Mouse (Mus musculus): ENCODE measurements around the gene Csnk1g1.

Gene Csnk1g1

DNA sequence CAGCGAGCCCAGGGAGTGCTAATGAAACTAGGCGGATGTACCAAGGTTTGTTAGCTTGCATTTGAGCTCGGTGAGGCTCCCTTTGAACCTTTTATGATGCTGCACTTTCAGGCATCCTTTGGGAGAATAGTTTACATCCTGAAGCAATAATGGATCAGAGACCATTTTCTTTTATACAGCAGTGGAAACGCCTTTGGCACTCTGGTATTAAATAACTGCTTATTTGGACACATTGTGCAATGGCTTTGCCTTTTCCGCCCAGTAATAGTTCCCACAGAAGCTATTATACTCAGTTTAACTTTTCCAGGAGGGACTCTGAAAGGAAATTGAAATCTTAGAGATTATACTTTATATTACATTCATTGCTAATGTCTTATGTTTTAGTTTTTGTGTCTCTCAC, 90.2 kb downstream of the Csnk1g1 start:
- no peak for DNase-seq

- DNase-seq: peak; percentile 23 to 25
Measured at GRCm38 (mm10) chr9:66004380-66004779, 95.7 kb downstream of the Csnk1g1 start.

DNA sequence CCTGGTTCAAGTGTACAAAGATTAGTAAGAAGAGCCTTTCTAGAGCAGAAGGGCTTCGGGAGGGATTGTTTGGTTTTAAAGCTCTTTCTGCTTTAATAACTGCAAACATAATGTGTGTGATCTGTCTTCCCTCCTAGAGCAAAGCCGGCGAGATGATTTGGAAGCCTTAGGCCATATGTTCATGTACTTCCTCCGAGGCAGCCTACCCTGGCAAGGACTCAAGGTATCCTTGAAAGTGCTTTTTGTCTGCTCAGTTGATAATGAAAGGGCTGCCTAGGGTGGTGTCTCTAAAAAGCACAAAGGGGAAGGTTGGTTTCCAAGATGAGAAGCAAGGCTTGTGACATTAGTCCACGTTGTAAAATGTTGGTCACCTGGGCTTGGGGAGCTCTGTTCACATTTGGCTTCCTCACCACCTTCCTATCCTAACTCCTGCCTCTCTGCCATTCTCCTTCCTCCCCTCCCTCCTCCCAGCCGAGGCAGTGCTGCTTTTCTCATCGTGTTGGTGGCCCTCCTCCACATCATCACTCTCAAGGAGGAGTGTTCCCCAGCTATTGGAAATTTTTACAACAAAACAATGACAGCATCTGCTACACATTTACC, 99.0 kb downstream of the Csnk1g1 start:
- no peak for DNase-seq

DNA sequence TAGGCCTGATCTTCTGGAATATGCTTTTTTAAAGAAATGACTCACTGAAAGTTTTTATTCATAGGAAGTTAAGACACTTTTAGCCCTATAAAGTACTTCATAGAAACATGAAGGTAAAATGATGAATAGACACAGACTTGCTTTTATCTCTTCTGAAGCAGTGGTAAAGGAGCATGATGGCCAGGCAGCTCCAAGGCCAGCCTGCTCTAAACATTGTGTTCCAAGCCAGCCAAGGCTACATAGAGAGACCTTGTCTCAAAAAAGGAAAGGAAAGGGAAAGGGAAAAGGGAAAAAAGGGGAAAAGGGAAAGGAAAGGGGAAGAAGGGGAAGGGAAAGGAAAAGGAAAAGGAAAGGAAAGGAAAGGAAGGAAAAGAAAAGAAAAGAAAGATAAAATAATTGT, 111.9 kb downstream of the Csnk1g1 start:
- DNase-seq: no peak

DNA sequence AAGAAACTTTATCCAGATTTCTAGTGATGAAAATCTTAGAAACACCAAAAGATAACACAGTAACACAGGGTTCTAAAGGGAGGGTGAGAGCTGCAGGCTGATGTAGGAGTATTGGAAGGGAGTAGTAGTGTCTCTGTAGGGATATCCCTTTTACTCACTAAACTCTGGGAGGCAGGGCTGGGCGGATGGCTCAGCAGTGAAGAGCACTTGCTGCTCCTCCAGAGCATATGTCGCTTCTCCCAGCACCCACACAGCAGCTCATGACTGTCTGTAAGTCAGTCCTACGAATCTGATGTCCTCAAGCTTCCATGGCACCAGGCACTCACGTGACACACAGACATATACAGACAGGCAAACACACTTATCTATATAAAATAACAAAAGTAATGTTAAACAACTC, 129.4 kb downstream of the Csnk1g1 start:
- no peak for DNase-seq

DNA sequence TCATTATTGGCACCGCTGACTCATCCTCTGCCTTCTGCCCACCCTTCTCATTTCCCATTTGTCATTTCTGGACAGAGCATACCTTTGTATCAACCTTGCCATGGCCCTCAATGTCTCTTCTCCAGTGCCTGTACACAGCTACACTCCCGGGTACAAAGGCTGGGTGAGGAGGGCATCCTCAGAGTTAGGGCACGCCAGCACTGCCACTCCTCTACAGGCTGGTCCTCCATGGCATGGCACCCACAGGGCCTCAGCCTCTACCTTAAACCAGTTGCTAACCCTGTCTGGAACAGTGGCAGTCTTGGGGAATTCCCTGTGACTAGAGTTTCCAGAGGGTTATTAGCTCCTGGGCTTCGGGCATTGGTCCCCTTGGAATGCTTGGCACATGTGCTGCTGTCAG, 129.9 kb downstream of the Csnk1g1 start:
- no peak for DNase-seq

- DNase-seq: no peak
Measured at GRCm38 (mm10) chr9:66039290-66039689, 130.6 kb downstream of the Csnk1g1 start.

- no peak for DNase-seq
Measured at GRCm38 (mm10) chr9:66040801-66041200, 132.1 kb downstream of the Csnk1g1 start.

DNA sequence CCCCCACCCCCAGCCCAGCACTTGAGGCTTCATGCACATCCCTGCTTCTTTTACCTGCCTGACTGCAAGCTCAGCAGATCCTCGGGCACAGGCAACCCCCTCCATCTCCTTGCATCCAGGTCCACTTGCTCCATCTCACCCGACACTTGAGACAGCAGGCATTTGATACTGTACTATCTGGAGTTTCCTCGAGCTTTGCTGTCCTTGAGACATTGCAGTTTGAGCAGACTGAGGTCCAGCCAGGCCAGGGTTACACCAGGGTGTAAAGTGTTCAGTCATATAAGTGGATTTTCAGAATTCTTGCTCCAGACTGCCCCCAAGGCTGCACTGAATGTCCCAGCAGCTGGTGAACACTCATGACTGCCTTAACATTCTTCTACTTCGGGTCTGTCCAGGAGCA, 133.6 kb downstream of the Csnk1g1 start:
- DNase-seq: no peak

DNA sequence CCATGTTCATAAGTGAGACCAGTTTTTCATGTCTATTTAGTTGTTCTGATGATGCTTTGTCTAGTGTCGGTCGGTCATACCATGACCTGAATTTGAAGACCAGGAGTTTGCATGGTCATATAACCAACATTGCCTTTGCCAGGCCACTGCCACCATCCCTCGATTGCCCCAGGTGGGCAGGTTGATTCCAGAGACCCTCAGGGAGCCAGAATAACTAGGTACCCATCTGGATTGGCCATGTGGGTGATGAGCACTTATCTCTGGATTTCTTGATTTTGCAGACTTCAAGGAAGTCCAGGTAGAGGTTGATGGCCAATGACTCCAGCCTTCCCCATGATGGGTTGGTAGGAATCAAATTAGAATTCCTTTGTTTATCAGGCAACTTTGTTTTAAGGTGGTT, 134.5 kb downstream of the Csnk1g1 start:
- no peak for DNase-seq

GRCm38 (mm10) chr9:66049931-66050601, 141.3 kb downstream of the Csnk1g1 start:
- no peak for DNase-seq

GRCm38 (mm10) chr9:66051493-66051892, 142.8 kb downstream of the Csnk1g1 start:
- no peak for DNase-seq

- no peak for DNase-seq
Measured at GRCm38 (mm10) chr9:66052731-66053130, 144.0 kb downstream of the Csnk1g1 start.

DNA sequence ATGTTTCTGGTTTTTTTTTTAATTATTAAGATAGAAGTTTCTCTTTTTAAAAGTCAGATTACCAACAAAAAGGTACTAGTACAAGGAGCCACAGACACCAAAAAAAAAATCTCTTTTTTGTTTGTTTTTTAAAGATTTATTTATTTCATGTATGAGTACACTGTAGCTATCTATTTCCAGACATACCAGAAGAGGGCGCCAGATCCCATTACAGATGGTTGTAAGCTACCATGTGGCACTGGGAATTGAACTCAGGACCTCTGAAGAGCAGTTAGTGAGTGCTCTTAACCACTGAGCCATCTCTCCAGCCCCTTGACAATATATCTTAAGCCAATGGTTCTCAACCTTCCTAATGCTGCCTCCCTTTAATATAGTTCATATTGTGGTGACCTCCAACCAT, 144.9 kb downstream of the Csnk1g1 start:
- no peak for DNase-seq

- DNase-seq: peak; percentile 97
Measured at GRCm38 (mm10) chr9:66059583-66060307, 151.0 kb downstream of the Csnk1g1 start, which contains the start of gene Ppib. TSS of gene Ppib (plus strand) at chr9:66060222.

GRCm38 (mm10) chr9:66060308-66060647, 151.6 kb downstream of the Csnk1g1 start:
- DNase-seq: no peak

- DNase-seq: no peak
Measured at GRCm38 (mm10) chr9:66060986-66061385, 152.3 kb downstream of the Csnk1g1 start.

DNA sequence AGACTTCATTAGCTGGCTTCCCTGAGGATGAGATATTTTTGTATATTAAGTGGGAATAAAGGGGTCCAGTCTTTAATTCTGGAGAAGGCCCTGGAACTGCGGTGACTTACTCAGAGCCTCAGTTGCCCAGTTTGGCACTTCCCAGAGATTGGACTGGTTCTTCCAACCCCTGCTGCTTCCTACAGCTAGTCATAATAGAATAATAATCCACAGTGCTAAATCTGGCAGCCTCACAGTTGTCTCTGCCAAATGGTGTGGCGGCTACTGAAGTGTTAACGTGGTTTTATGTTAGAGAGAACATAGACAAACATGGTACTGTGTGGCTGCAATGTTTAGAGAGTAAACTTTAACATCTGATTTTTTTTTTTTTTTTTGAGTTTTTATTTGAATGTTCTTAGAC, 152.9 kb downstream of the Csnk1g1 start:
- DNase-seq: no peak

DNA sequence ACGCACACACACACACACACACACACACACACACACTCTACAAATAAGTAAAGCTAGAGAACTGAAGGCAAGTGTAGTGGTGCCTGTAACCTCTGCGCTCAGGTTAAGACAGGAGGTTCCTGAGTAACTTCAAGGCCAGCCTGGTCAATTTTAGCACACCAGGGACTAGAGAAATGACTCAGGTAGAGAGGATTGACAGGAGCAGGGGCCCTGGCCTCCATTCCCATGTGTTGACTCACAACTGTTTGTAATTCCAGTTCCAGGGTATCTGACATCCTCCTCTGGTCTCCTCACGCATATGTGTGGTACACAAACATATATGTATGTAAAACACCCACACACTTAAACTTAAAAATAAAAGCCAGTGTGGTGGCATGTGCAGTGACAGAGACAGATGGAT, 154.7 kb downstream of the Csnk1g1 start:
- no peak for DNase-seq

GRCm38 (mm10) chr9:66064316-66064715, 155.6 kb downstream of the Csnk1g1 start:
- DNase-seq: no peak

DNA sequence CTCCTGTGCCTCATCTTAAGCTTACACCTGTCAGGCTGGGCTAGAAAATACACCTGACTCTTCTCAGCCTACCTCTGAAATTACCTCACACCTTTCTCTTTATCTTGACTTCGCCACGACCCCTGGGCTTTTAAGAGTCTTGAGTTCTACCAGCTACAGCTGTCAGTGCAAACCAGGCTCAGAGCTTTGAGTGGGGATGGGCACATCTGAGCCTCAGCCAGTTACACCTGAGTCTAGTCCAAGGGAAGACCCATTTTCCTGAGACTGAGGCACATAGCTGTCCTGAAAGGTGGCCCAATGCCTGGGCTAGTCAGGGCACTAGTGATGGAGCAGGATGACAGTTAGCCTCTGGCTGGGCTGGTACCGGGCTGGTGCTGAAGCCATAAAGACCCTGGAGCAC, 158.1 kb downstream of the Csnk1g1 start:
- no peak for DNase-seq

DNA sequence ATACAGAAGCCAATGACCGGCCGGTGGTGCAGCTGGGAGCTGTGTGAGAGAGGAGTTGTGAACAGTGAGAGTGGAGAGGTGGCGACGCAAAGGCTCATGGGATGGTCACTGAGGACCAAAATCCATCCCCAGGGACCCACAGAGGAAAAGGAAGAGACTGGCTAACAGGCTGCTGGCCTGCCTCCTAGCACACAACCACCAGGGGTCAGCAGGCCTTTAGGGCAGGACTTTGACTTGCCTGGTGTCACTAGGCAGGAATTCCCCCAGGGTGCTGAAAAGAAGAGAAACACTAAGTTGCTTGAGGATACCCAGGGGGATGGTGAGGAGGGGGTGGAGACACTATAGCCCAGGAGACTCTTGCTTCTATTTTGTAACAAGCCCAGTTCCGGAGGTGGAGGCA, 158.8 kb downstream of the Csnk1g1 start:
- peak; percentile 34 to 42 for DNase-seq

DNA sequence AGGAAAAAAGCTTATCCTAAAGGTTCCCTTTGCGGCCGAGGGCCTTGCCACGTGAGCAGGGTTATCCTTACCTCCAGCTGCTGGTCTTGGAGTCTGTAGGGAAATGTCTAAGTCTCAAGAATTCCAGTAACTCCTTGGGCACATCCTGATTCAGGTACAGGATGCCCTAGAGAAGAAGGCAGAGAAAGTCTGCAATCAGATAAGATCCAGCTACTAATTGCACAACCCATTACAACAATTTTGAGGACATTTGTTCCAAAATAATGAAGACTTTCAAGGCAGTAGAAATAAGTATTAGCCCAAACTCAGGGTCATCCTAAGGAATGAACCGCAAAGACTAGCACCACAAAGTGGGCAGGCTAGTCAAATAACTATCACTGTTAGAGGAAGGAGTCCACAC, 159.3 kb downstream of the Csnk1g1 start:
- no peak for DNase-seq

- peak; percentile 27 to 43 for DNase-seq
Measured at GRCm38 (mm10) chr9:66068971-66069391, 160.3 kb downstream of the Csnk1g1 start.

Data from B cell, adult 2 months (primary cell).